In the genomic region with DNA sequence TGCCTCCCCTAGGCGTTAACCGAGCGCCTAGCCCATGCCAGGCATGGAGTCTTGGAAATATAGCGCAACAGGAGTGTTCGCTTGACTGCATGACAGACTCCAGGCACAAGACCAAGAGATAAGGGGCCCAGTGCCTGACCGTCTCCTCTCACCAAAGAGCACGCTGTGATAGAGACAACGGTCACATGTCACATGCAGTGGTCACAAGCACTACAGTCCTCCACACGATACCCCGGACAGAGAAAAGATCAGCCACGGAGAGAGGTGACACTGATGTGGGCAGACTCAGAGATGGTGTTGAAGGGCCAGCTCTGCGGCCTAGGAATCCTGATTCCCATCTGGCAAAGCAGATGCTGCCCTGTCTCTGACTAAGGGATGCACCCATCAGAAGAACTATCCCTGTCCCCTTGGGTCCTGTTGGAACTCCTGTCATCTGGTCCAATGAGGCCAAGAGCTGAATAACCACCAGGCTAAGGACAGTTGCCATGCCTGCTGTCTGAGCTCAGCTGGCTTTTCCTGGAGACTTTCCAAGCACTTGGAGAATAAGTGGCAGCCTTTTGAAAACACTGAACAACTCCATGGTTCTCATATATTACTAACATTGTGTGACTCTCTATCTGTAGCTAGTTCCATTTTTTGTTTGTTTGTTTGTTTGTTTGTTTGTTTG, we compare ENCODE assay signal across 9 mouse cellular contexts. TPM values are rescaled to one million over a fixed set of nuclear protein-coding genes. Genes with fewer than 3 reads are reported as not detected.
DNase-seq lines count a peak whose midpoint lies in the region; ATAC-seq and TF ChIP-seq lines count a peak whose summit lies in the region.
"Had no signal": no experiment of that assay in that cellular context is flagged by ENCODE, and none has a peak within 500 bp of the region (broad histone marks: within the 10 kb centered on the region; RNA-seq: fewer than 3 reads in every experiment).

No protein-coding gene starts in this region.

- peak; percentile 71 for DNase-seq in liver, adult 2 months (ENCODE audit: extremely low read depth, low read depth, low spot score)
- no peak for DNase-seq in embryonic facial prominence, embryonic 10.5 days (ENCODE audit: low spot score)
- no peak for DNase-seq in heart, embryonic 10.5 days (ENCODE audit: low spot score)
- DNase-seq in lung, postnatal 0 days (ENCODE audit: low spot score): peak; percentile 71
- no peak for DNase-seq in adrenal gland, postnatal 14 days
- no peak for DNase-seq in adrenal gland, postnatal 36 days
- DNase-seq: cerebellum, postnatal 36 days; thymus, postnatal 14 days had no signal

- H3K4me1 ChIP-seq in liver, adult 2 months (ENCODE audit: control insufficient read depth, insufficient read depth, low read length): peaks cover 22% of the 10 kb centered on the region
- peaks cover 33% of the 10 kb centered on the region for H3K4me1 ChIP-seq in liver, embryonic 12.5 days
- H3K4me1 ChIP-seq in embryonic facial prominence, embryonic 10.5 days: peaks cover 30% of the 10 kb centered on the region
- H3K4me1 ChIP-seq in heart, embryonic 10.5 days: peaks cover 34% of the 10 kb centered on the region
- peaks cover 6% of the 10 kb centered on the region; the same call in 1 of the 2 replicates for H3K4me1 ChIP-seq in lung, postnatal 0 days (ENCODE audit: insufficient read depth, low read depth, low read length)

- H3K4me3 ChIP-seq in liver, adult 2 months (ENCODE audit: insufficient read depth, low read depth, low read length): no peak overlapping the region
- H3K4me3 ChIP-seq in liver, embryonic 12.5 days: no peak overlapping the region
- no peak overlapping the region for H3K4me3 ChIP-seq in embryonic facial prominence, embryonic 10.5 days
- H3K4me3 ChIP-seq in heart, embryonic 10.5 days: no peak overlapping the region
- H3K4me3 ChIP-seq in lung, postnatal 0 days (ENCODE audit: low read depth, low read length): no peak overlapping the region

- H3K27ac ChIP-seq in liver, adult 2 months (replicated peaks; ENCODE audit: insufficient read depth, low read depth, low read length): peak overlapping the region; percentile 90
- H3K27ac ChIP-seq in liver, embryonic 12.5 days: no peak overlapping the region
- peak overlapping the region; percentile 51 for H3K27ac ChIP-seq in embryonic facial prominence, embryonic 10.5 days (replicated peaks)
- H3K27ac ChIP-seq in heart, embryonic 10.5 days: peak overlapping the region; percentile 70
- 0 out of 2 replicates have a peak overlapping the region, but pooled peaks have one; percentile 3 for H3K27ac ChIP-seq in lung, postnatal 0 days (ENCODE audit: low read length)

- 0 out of 2 replicates have a peak overlapping the region, but pooled peaks have one; percentile 51 for H3K9ac ChIP-seq in liver, adult 2 months (ENCODE audit: low read depth, low read length)
- H3K9ac ChIP-seq in liver, embryonic 12.5 days: no peak overlapping the region
- no peak overlapping the region for H3K9ac ChIP-seq in lung, postnatal 0 days (replicated peaks; ENCODE audit: low read depth)

- no peaks in the 10 kb centered on the region for H3K36me3 ChIP-seq in liver, adult 2 months (ENCODE audit: control insufficient read depth, insufficient read depth, low read length)
- H3K36me3 ChIP-seq in liver, embryonic 12.5 days: no peaks in the 10 kb centered on the region
- no peaks in the 10 kb centered on the region for H3K36me3 ChIP-seq in embryonic facial prominence, embryonic 10.5 days (replicated peaks)
- no peaks in the 10 kb centered on the region for H3K36me3 ChIP-seq in heart, embryonic 10.5 days
- no peaks in the 10 kb centered on the region for H3K36me3 ChIP-seq in lung, postnatal 0 days (ENCODE audit: insufficient read depth, low read length)

- ATAC-seq in liver, embryonic 12.5 days: no peak
- ATAC-seq in lung, postnatal 0 days: no peak

- no peaks in the 10 kb centered on the region for H3K27me3 ChIP-seq in liver, adult 2 months (ENCODE audit: control insufficient read depth, insufficient read depth, low read length)
- no peaks in the 10 kb centered on the region for H3K27me3 ChIP-seq in liver, embryonic 12.5 days (replicated peaks)
- 0 out of 2 replicates have a peak, but pooled peaks cover 5% of the 10 kb centered on the region for H3K27me3 ChIP-seq in embryonic facial prominence, embryonic 10.5 days (replicated peaks; ENCODE audit: low read depth, poor library complexity, severe bottlenecking)
- H3K27me3 ChIP-seq in heart, embryonic 10.5 days (ENCODE audit: insufficient read depth, poor library complexity, severe bottlenecking): peaks cover 3% of the 10 kb centered on the region; the same call in 1 of the 2 replicates
- no peaks in the 10 kb centered on the region for H3K27me3 ChIP-seq in lung, postnatal 0 days (replicated peaks; ENCODE audit: insufficient read depth, low read length)

- no peaks in the 10 kb centered on the region for H3K79me2 ChIP-seq in liver, adult 2 months (ENCODE audit: control insufficient read depth, insufficient read depth, low read length)

- no peak for TF ChIP-seq CTCF in liver, adult 2 months (IDR thresholded peaks at IDR 0.05; ENCODE audit: low read depth, low read length)
- TF ChIP-seq CTCF in lung, postnatal 0 days (IDR thresholded peaks at IDR 0.05): no peak

- no peaks in the 10 kb centered on the region for H3K9me3 ChIP-seq in liver, embryonic 12.5 days (replicated peaks)
- no peaks in the 10 kb centered on the region for H3K9me3 ChIP-seq in embryonic facial prominence, embryonic 10.5 days
- no peaks in the 10 kb centered on the region for H3K9me3 ChIP-seq in heart, embryonic 10.5 days
- no peaks in the 10 kb centered on the region for H3K9me3 ChIP-seq in lung, postnatal 0 days (ENCODE audit: low read length)

- TF ChIP-seq POLR2A in liver, adult 2 months (IDR thresholded peaks at IDR 0.05; ENCODE audit: extremely low read depth, insufficient read depth, low read length): no peak

- WGBS in liver, adult 2 months: 58% methylated on average over 12 of the region's 12 CpGs
- whole genome bisulfite sequencing in liver, embryonic 12.5 days (ENCODE audit: insufficient replicate concordance): 67% methylated on average over 12 of the region's 12 CpGs
- WGBS in embryonic facial prominence, embryonic 10.5 days: 92% methylated on average over 12 of the region's 12 CpGs
- WGBS in heart, embryonic 10.5 days: 23% methylated on average over 12 of the region's 12 CpGs
- 69% methylated on average over 12 of the region's 12 CpGs for WGBS in lung, postnatal 0 days

- H3K4me2 ChIP-seq in liver, embryonic 12.5 days: no peak overlapping the region
- no peak overlapping the region for H3K4me2 ChIP-seq in lung, postnatal 0 days (replicated peaks; ENCODE audit: low read depth, low read length)

- TF ChIP-seq EP300 in lung, postnatal 0 days (IDR thresholded peaks at IDR 0.05): no peak

RNA-seq across cellular contexts. Expression of gene Zfp36l1, which starts 23.6 kb away (rescaled TPM):
- 15.4 and 21.8 TPM in 2 replicates for total RNA-seq in liver, adult 2 months (2014; rRNA removed)
- 125 and 162 TPM in 2 replicates for polyA plus RNA-seq in liver, adult 2 months (2012; rRNA removed)
- 23.9 and 24.2 TPM in 2 replicates for polyA plus RNA-seq in liver, embryonic 12.5 days (2016; fragmentation: Nextera tagmentation; extraction: Ambion mirVana)
- polyA plus RNA-seq in embryonic facial prominence, embryonic 10.5 days (2016; fragmentation: Nextera tagmentation; extraction: Ambion mirVana): 114 and 119 TPM in 2 replicates
- 90.2 and 114 TPM in 2 replicates for polyA plus RNA-seq in heart, embryonic 10.5 days (2016; fragmentation: Nextera tagmentation; extraction: Ambion mirVana)
- 123 and 145 TPM in 2 replicates for polyA plus RNA-seq in lung, postnatal 0 days (2015; fragmentation: Nextera tagmentation; extraction: Ambion mirVana)
- total RNA-seq in adrenal gland, postnatal 14 days (2021): 197 and 204 TPM in 2 replicates
- total RNA-seq in adrenal gland, postnatal 36 days (2021): 100 to 1,000 TPM; 230 to 283 TPM

Comparison
In these comparisons a context has a peak if more than half of its experiments do, and no peak if none do; other contexts are left out.
1. DNase-seq: peak in liver, adult 2 months (single experiment) and lung, postnatal 0 days (single experiment); none in embryonic facial prominence, embryonic 10.5 days (single experiment), heart, embryonic 10.5 days (single experiment), adrenal gland, postnatal 14 days (single experiment) and adrenal gland, postnatal 36 days (0 of 2).